In genomic region chr10:34512551-34512950, GRCm38 (mm10) we compare ENCODE assay signal across 12 mouse cellular contexts. TPM values are rescaled to one million over a fixed set of nuclear protein-coding genes. Genes with fewer than 3 reads are reported as not detected.
A peak's percentile ranks its signal among the peaks of the same experiment; 100 is the strongest.
DNase-seq lines count a peak whose midpoint lies in the region; ATAC-seq and TF ChIP-seq lines count a peak whose summit lies in the region.
"Had no signal": no experiment of that assay in that cellular context is flagged by ENCODE, and none has a peak within 500 bp of the region (broad histone marks: within the 10 kb centered on the region; RNA-seq: fewer than 3 reads in every experiment).

No protein-coding gene starts in this region.

- no peaks in the 10 kb centered on the region for H3K27me3 ChIP-seq in lung, postnatal 0 days (replicated peaks; ENCODE audit: insufficient read depth, low read length)
- no peaks in the 10 kb centered on the region for H3K27me3 ChIP-seq in heart, embryonic 16.5 days (ENCODE audit: control insufficient read depth, insufficient read depth, low read length)
- H3K27me3 ChIP-seq in intestine, embryonic 16.5 days (replicated peaks; ENCODE audit: control insufficient read depth, insufficient read depth, low read length) = no peaks in the 10 kb centered on the region
- H3K27me3 ChIP-seq: embryonic facial prominence, embryonic 12.5 days had no signal

- 0 out of 2 replicates have a peak overlapping the region, but pooled peaks have one; percentile 21 for H3K27ac ChIP-seq in lung, postnatal 0 days (ENCODE audit: low read length)
- peak overlapping the region; percentile 54 for H3K27ac ChIP-seq in heart, embryonic 16.5 days (ENCODE audit: low read length)
- H3K27ac ChIP-seq in intestine, embryonic 16.5 days (ENCODE audit: low read length) = no peak overlapping the region
- H3K27ac ChIP-seq: embryonic facial prominence, embryonic 12.5 days; liver, embryonic 14.5 days had no signal

- no peak for TF ChIP-seq EP300 in lung, postnatal 0 days (IDR thresholded peaks at IDR 0.05)

- no peak overlapping the region for H3K9ac ChIP-seq in lung, postnatal 0 days (replicated peaks; ENCODE audit: low read depth)
- H3K9ac ChIP-seq in heart, embryonic 16.5 days (ENCODE audit: low read length) = no peak overlapping the region; the same call in 1 of the 2 replicates
- H3K9ac ChIP-seq in intestine, embryonic 16.5 days (ENCODE audit: low read depth, low read length) = no peak overlapping the region
- H3K9ac ChIP-seq: embryonic facial prominence, embryonic 12.5 days; liver, embryonic 14.5 days had no signal

- ATAC-seq in lung, postnatal 0 days = no peak
- ATAC-seq in heart, embryonic 16.5 days (replicated peaks; ENCODE audit: extremely low read depth, insufficient read depth, low FRiP score) = no peak
- no peak for ATAC-seq in intestine, embryonic 16.5 days

- WGBS in lung, postnatal 0 days = 21% methylated on average over 4 of the region's 4 CpGs
- 20% methylated on average over 4 of the region's 4 CpGs for WGBS in heart, embryonic 16.5 days
- WGBS in intestine, embryonic 16.5 days = 17% methylated on average over 4 of the region's 4 CpGs

- no peaks in the 10 kb centered on the region for H3K9me3 ChIP-seq in lung, postnatal 0 days (ENCODE audit: low read length)
- H3K9me3 ChIP-seq in heart, embryonic 16.5 days (replicated peaks; ENCODE audit: control insufficient read depth, low read length) = no peaks in the 10 kb centered on the region
- no peaks in the 10 kb centered on the region for H3K9me3 ChIP-seq in intestine, embryonic 16.5 days (ENCODE audit: control insufficient read depth, low read length)
- H3K9me3 ChIP-seq: embryonic facial prominence, embryonic 12.5 days had no signal

- TF ChIP-seq CTCF in lung, postnatal 0 days (IDR thresholded peaks at IDR 0.05) = no peak

- intact Hi-C loops in left cerebral cortex, postnatal 10 days (cut with DNase I) = no loop called here

- H3K4me1 ChIP-seq in lung, postnatal 0 days (ENCODE audit: insufficient read depth, low read depth, low read length) = no peaks in the 10 kb centered on the region
- H3K4me1 ChIP-seq in heart, embryonic 16.5 days (ENCODE audit: control insufficient read depth, insufficient read depth, low read length) = peaks cover 8% of the 10 kb centered on the region
- H3K4me1 ChIP-seq in intestine, embryonic 16.5 days (ENCODE audit: control insufficient read depth, insufficient read depth, low read length) = peaks cover 3% of the 10 kb centered on the region; the same call in 1 of the 2 replicates

- DNase-seq in embryo, embryonic 11 days = peak; percentile 29
- no peak for DNase-seq in embryo, embryonic 9.5 days (ENCODE audit: extremely low spot score)
- DNase-seq in lung, postnatal 0 days (ENCODE audit: low spot score) = no peak
- DNase-seq in lung, postnatal 4 days = no peak
- DNase-seq in mesoderm, embryonic 11.5 days (ENCODE audit: low read depth, low spot score) = peak; percentile 28
- no peak for DNase-seq in left cerebral cortex, postnatal 10 days (ENCODE audit: extremely low spot score in 1 of 2, low spot score in 2 of 2)
- DNase-seq: adrenal gland, postnatal 25 days had no signal

- peak overlapping the region; percentile 28; the same call in 1 of the 2 replicates for H3K4me2 ChIP-seq in lung, postnatal 0 days (replicated peaks; ENCODE audit: low read depth, low read length)
- peak overlapping the region; percentile 54 for H3K4me2 ChIP-seq in heart, embryonic 16.5 days (ENCODE audit: low read depth, low read length)
- no peak overlapping the region for H3K4me2 ChIP-seq in intestine, embryonic 16.5 days (ENCODE audit: low read depth, low read length)
- H3K4me2 ChIP-seq: embryonic facial prominence, embryonic 12.5 days had no signal

- no peak overlapping the region for H3K4me3 ChIP-seq in lung, postnatal 0 days (ENCODE audit: low read depth, low read length)
- H3K4me3 ChIP-seq in heart, embryonic 16.5 days (ENCODE audit: low read length) = peak overlapping the region; percentile 16
- H3K4me3 ChIP-seq in intestine, embryonic 16.5 days (ENCODE audit: low read length) = no peak overlapping the region
- H3K4me3 ChIP-seq: embryonic facial prominence, embryonic 12.5 days had no signal

- no peaks in the 10 kb centered on the region for H3K36me3 ChIP-seq in lung, postnatal 0 days (ENCODE audit: insufficient read depth, low read length)
- no peaks in the 10 kb centered on the region for H3K36me3 ChIP-seq in heart, embryonic 16.5 days (ENCODE audit: control insufficient read depth, insufficient read depth)
- no peaks in the 10 kb centered on the region for H3K36me3 ChIP-seq in intestine, embryonic 16.5 days (ENCODE audit: control insufficient read depth, insufficient read depth, low read length)
- H3K36me3 ChIP-seq: embryonic facial prominence, embryonic 12.5 days had no signal

RNA-seq across cellular contexts. Expression of gene Frk, which starts 29.4 kb away (rescaled TPM):
- 4.8 and 5.3 TPM in 2 replicates for polyA plus RNA-seq in lung, postnatal 0 days (2015; fragmentation: Nextera tagmentation; extraction: Ambion mirVana)
- 3.1 and 3.2 TPM in 2 replicates for polyA plus RNA-seq in heart, embryonic 16.5 days (2015; fragmentation: Nextera tagmentation; extraction: Ambion mirVana)
- under 1 TPM; 0.65 to 0.88 TPM for total RNA-seq in left cerebral cortex, postnatal 10 days (2021)
- polyA plus RNA-seq in intestine, embryonic 16.5 days (2015; fragmentation: Nextera tagmentation; extraction: Ambion mirVana) = 21.9 and 26.1 TPM in 2 replicates
- total RNA-seq: monocyte, adult 5-6 weeks had no signal

Comparison
In these comparisons a context has a peak if more than half of its experiments do, and no peak if none do; other contexts are left out.
1. DNase-seq: peak in embryo, embryonic 11 days (single experiment) and mesoderm, embryonic 11.5 days (single experiment); none in embryo, embryonic 9.5 days (single experiment), lung, postnatal 0 days (single experiment), lung, postnatal 4 days (0 of 2) and left cerebral cortex, postnatal 10 days (0 of 2).